Mouse (Mus musculus) midbrain, embryonic 11.5 days (tissue): ENCODE results near the gene Dhx32. TPM values are rescaled to one million over a fixed set of nuclear protein-coding genes. Genes with fewer than 3 reads are reported as not detected.
A peak's percentile ranks its signal among the peaks of the same experiment; 100 is the strongest.

Experiments
- ATAC-seq: fragments of 200-750 bp; cut with Nextera tagmentation; 2 replicates; pipeline ENCODE4 v1.8.0; 2017; ENCODE audit warnings: moderate TSS enrichment, moderate library complexity; ENCODE audit not compliant: low FRiP score
- DNase-seq: peaks from one replicate; pipeline ENCODE4 v3.0.0; 2015; ENCODE audit warnings: low spot score; ENCODE audit errors: missing footprints
- H3K27ac ChIP-seq: fragments of 300-500 bp; sonication (generic); 2 replicates; pipeline ENCODE4 v1.5.1; 2014; ENCODE audit warnings: low read depth, low read length
- H3K27me3 ChIP-seq: fragments of 300-500 bp; sonication (generic); 2 replicates; pipeline ENCODE4 v1.6.1; 2014; ENCODE audit warnings: mild to moderate bottlenecking, low read length, moderate library complexity, mixed read lengths; ENCODE audit not compliant: control insufficient read depth, insufficient read depth
- H3K36me3 ChIP-seq: fragments of 300-500 bp; sonication (generic); 2 replicates; pipeline ENCODE4 v1.6.1; 2014; ENCODE audit warnings: mild to moderate bottlenecking, low read length, moderate library complexity, mixed read lengths; ENCODE audit not compliant: control insufficient read depth, insufficient read depth
- H3K4me1 ChIP-seq: fragments of 300-500 bp; sonication (generic); 2 replicates; pipeline ENCODE4 v1.6.1; 2014; ENCODE audit warnings: low read length; ENCODE audit not compliant: control insufficient read depth, insufficient read depth
- H3K4me2 ChIP-seq: fragments of 300-500 bp; sonication (generic); 2 replicates; pipeline ENCODE4 v1.6.1; 2014; ENCODE audit warnings: mild to moderate bottlenecking, moderate library complexity
- H3K4me3 ChIP-seq: fragments of 300-500 bp; sonication (generic); 2 replicates; pipeline ENCODE4 v1.5.1; 2014; ENCODE audit warnings: low read depth, low read length
- H3K9ac ChIP-seq: fragments of 300-500 bp; sonication (generic); 2 replicates; pipeline ENCODE4 v1.6.1; 2014; ENCODE audit warnings: low read length
- H3K9me3 ChIP-seq: fragments of 300-500 bp; sonication (generic); 2 replicates; pipeline ENCODE4 v1.6.1; 2016; ENCODE audit warnings: low read length; ENCODE audit not compliant: control insufficient read depth
- WGBS: fragments of 180-500 bp; shearing (Covaris S2); extraction: QIAGEN DNeasy Blood & Tissue Kit; methylation state at CpG from one replicate; pipeline ENCODE4 v1.1.7; 2014; 5-methylcytosine and 5-hydroxymethylcytosine counted together
- polyA plus RNA-seq: library from polyadenylated mRNA; unstranded; fragments of >200 nt; fragmentation: Nextera tagmentation; extraction: Ambion mirVana; gene quantifications from 2 replicates; pipeline ENCODE4 v1.2.1, GENCODE M21; 2014

The Dhx32 gene
- polyA plus RNA-seq, 1 experiment from 2014 or later, result 82.6 TPM

- H3K4me1 ChIP-seq, result peaks cover 19% of the 10 kb centered on the region; the same call in 1 of the 2 replicates
- H3K36me3 ChIP-seq, result no peaks in the 10 kb centered on the region
- no peak overlapping the region for H3K4me2 ChIP-seq
- ATAC-seq (no peak), DNase-seq (no peak)
- H3K27me3 ChIP-seq, result no peaks in the 10 kb centered on the region
- WGBS, result 86% methylated on average over 6 of the region's 6 CpGs
- no peak overlapping the region for H3K4me3 ChIP-seq
- peaks cover 4% of the 10 kb centered on the region; the same call in 1 of the 2 replicates for H3K9me3 ChIP-seq
- H3K9ac ChIP-seq, result no peak overlapping the region
- H3K27ac ChIP-seq, result no peak overlapping the region
Measured at GRCm38 (mm10) chr7:133762696-133763095, 19.8 kb downstream of the Dhx32 start.

GRCm38 (mm10) chr7:133759611-133760353, 22.7 kb downstream of the Dhx32 start:
- peak overlapping the region; percentile 94 for H3K27ac ChIP-seq
- peaks cover 30% of the 10 kb centered on the region for H3K4me1 ChIP-seq
- H3K4me2 ChIP-seq, result peak overlapping the region; percentile 65
- H3K9ac ChIP-seq, result peak overlapping the region; percentile 72
- ATAC-seq (peak; percentile 97), DNase-seq (peak; percentile 98)
- H3K36me3 ChIP-seq, result no peaks in the 10 kb centered on the region
- H3K27me3 ChIP-seq, result no peaks in the 10 kb centered on the region
- peaks cover 4% of the 10 kb centered on the region; the same call in 1 of the 2 replicates for H3K9me3 ChIP-seq
- H3K4me3 ChIP-seq, result peak overlapping the region; percentile 38
- 2% methylated on average over 27 of the region's 27 CpGs for WGBS

GRCm38 (mm10) chr7:133758716-133759115, 23.8 kb downstream of the Dhx32 start:
- Histone ChIP-seq H3K27me3 (no peaks in the 10 kb centered on the region), H3K9ac (peak overlapping the region; percentile 28; the same call in 1 of the 2 replicates), H3K36me3 (no peaks in the 10 kb centered on the region), H3K4me3 (peak overlapping the region; percentile 38), H3K9me3 (peaks cover 4% of the 10 kb centered on the region; the same call in 1 of the 2 replicates), H3K4me1 (peaks cover 30% of the 10 kb centered on the region), H3K27ac (peak overlapping the region; percentile 94), H3K4me2 (peak overlapping the region; percentile 65)
- WGBS, result 88% methylated on average over 5 of the region's 5 CpGs
- no peak for DNase-seq
- no peak for ATAC-seq

- Histone ChIP-seq H3K4me1 (peaks cover 30% of the 10 kb centered on the region), H3K4me2 (peak overlapping the region; percentile 65), H3K9me3 (peaks cover 4% of the 10 kb centered on the region; the same call in 1 of the 2 replicates), H3K36me3 (no peaks in the 10 kb centered on the region), H3K27me3 (no peaks in the 10 kb centered on the region), H3K4me3 (peak overlapping the region; percentile 38), H3K9ac (peak overlapping the region; percentile 40; the same call in 1 of the 2 replicates), H3K27ac (no peak overlapping the region)
- no peak for DNase-seq
- no peak for ATAC-seq
- 21% methylated on average over 5 of the region's 5 CpGs for WGBS
Measured at GRCm38 (mm10) chr7:133757961-133758455, 24.5 kb downstream of the Dhx32 start.

GRCm38 (mm10) chr7:133751163-133751562, 31.4 kb downstream of the Dhx32 start:
- Histone ChIP-seq H3K9ac (no peak overlapping the region), H3K36me3 (peaks cover 3% of the 10 kb centered on the region; the same call in 1 of the 2 replicates), H3K9me3 (no peaks in the 10 kb centered on the region), H3K4me3 (no peak overlapping the region), H3K27me3 (no peaks in the 10 kb centered on the region), H3K4me2 (no peak overlapping the region), H3K4me1 (peaks cover 1% of the 10 kb centered on the region; the same call in 1 of the 2 replicates), H3K27ac (no peak overlapping the region)
- WGBS, result 88% methylated on average over 5 of the region's 5 CpGs
- ATAC-seq (no peak), DNase-seq (no peak)

GRCm38 (mm10) chr7:133750666-133751065, 31.9 kb downstream of the Dhx32 start:
- ATAC-seq, result no peak
- Histone ChIP-seq H3K27ac (no peak overlapping the region), H3K4me1 (no peaks in the 10 kb centered on the region), H3K36me3 (peaks cover 3% of the 10 kb centered on the region; the same call in 1 of the 2 replicates), H3K4me2 (no peak overlapping the region), H3K9me3 (no peaks in the 10 kb centered on the region), H3K9ac (no peak overlapping the region), H3K4me3 (no peak overlapping the region), H3K27me3 (no peaks in the 10 kb centered on the region)
- peak; percentile 82 for DNase-seq
- WGBS, result 79% methylated on average over 5 of the region's 5 CpGs

GRCm38 (mm10) chr7:133748753-133749152, 33.8 kb downstream of the Dhx32 start:
- Histone ChIP-seq H3K4me1 (no peaks in the 10 kb centered on the region), H3K4me3 (no peak overlapping the region), H3K36me3 (peaks cover 3% of the 10 kb centered on the region; the same call in 1 of the 2 replicates), H3K27me3 (no peaks in the 10 kb centered on the region), H3K9me3 (no peaks in the 10 kb centered on the region), H3K4me2 (no peak overlapping the region), H3K27ac (no peak overlapping the region), H3K9ac (no peak overlapping the region)
- DNase-seq (no peak), ATAC-seq (no peak)
- WGBS, result 89% methylated on average over 14 of the region's 14 CpGs

GRCm38 (mm10) chr7:133747372-133747771, 35.2 kb downstream of the Dhx32 start:
- no peak overlapping the region for H3K9ac ChIP-seq
- 91% methylated on average over 8 of the region's 8 CpGs for WGBS
- no peaks in the 10 kb centered on the region for H3K4me1 ChIP-seq
- H3K36me3 ChIP-seq, result peaks cover 3% of the 10 kb centered on the region
- H3K4me2 ChIP-seq, result no peak overlapping the region
- DNase-seq (no peak), ATAC-seq (no peak)
- H3K4me3 ChIP-seq, result no peak overlapping the region
- no peaks in the 10 kb centered on the region for H3K27me3 ChIP-seq
- H3K9me3 ChIP-seq, result no peaks in the 10 kb centered on the region
- no peak overlapping the region for H3K27ac ChIP-seq

- WGBS, result 73% methylated on average over 4 of the region's 4 CpGs
- Histone ChIP-seq H3K27ac (no peak overlapping the region), H3K27me3 (no peaks in the 10 kb centered on the region), H3K4me2 (no peak overlapping the region), H3K9ac (no peak overlapping the region), H3K4me1 (no peaks in the 10 kb centered on the region), H3K4me3 (no peak overlapping the region), H3K36me3 (peaks cover 12% of the 10 kb centered on the region), H3K9me3 (no peaks in the 10 kb centered on the region)
- ATAC-seq, result no peak
- DNase-seq, result no peak
Measured at GRCm38 (mm10) chr7:133744701-133745100, 37.8 kb downstream of the Dhx32 start.
